Mouse (Mus musculus) leukemia stem cell, adult 10-12 weeks (primary cell): ENCODE measurements around the gene Fkrp. TPM values are rescaled to one million over a fixed set of nuclear protein-coding genes. Genes with fewer than 3 reads are reported as not detected.

Experiments
- polyA plus RNA-seq: library from polyadenylated mRNA; stranded (reverse); fragments of >175 nt; gene quantifications from 2 replicates; pipeline ENCODE4 v1.2.3, GENCODE M21; 2012; ENCODE audit warnings: low replicate concordance

Gene Fkrp
- 34.4 and 47.5 TPM in 2 replicates for polyA plus RNA-seq

DNA sequence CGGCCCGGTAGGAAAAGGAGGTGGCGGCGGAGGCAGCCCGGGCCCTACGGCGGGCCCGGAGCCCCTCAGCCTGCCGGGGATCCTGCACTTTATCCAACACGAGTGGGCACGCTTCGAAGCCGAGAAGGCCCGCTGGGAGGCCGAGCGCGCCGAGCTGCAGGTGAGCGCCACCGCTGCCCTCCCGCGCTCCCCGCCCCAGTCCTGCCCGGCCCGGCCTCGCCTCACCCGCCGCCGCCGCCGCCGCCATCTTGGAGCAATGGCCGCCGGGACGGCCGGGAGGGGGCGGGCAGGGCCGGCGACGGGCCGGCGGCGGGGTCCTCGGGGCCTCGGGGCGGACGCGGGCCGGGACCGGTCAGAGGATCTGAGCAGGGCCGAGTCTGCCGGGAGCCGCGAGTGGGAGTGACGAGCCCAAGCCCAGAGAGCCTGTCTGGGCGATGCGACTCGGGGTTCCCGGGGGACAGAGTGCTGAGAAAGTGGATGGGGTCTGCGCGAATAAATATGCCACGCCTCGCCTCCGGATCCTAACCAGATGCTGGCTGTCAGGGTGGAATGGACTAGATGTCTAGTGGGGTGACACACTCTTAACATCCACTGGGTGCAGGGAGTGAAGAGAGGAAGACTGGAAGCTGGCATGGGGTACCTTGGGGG, at the start of gene Fkrp:
Gene Fkrp, minus strand, starts transcription at position 258 of the 648 bp plus-strand sequence.

DNA sequence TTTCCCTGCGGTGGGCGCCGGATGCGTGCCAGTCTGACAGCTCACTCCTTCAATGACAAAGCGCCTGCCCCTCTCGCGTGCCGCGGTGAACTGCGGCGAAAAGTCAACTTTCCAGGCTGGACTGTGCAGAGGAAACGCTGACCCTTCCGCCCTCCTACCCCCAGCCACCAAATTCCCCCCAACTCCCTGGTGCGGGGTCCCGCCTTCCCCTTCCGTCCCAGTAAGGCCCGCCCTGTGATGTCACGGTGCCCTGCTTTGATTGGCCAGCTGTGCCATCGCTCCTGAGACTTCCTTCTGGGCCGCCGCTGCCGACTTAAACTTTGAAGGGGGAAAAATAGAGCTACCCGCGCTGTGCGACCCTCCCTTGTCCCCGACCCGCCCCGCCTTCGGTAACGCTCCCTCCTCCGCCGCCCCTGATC, 26.1 kb upstream of the Fkrp start, which contains the start of gene Prkd2:
Gene Prkd2, plus strand, starts transcription at position 258 of the 419 bp plus-strand sequence.

DNA sequence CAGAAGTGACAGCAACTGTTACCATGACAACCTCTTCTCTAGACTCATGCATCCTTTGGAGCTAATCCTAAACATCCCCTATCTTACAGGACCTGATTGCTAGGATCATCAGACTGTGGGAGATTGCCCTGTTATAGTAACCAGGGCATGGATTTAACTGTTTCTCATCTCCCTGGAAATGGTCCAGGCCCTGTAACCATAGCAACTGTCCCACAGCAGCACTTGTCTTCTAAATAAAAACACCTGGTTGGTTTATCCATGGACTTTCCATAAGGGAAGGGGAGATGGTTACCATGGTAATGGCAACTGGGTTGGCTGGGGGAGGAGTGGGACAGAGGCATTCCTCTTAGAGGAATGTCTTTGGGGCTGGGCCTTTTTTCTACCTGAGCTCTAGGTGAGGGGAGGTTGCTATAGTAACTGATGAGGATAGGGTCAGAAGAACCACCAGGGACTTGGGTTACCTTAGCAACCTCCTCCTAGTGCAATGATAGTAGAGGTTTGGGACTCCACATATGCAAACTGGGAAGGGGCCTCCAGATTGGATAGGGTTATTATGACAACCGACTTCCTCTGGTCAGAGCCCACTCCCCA, 1.1 kb downstream of the Fkrp start, which contains the start of gene Strn4:
Gene Strn4, plus strand, starts transcription at position 539 of the 591 bp plus-strand sequence.

DNA sequence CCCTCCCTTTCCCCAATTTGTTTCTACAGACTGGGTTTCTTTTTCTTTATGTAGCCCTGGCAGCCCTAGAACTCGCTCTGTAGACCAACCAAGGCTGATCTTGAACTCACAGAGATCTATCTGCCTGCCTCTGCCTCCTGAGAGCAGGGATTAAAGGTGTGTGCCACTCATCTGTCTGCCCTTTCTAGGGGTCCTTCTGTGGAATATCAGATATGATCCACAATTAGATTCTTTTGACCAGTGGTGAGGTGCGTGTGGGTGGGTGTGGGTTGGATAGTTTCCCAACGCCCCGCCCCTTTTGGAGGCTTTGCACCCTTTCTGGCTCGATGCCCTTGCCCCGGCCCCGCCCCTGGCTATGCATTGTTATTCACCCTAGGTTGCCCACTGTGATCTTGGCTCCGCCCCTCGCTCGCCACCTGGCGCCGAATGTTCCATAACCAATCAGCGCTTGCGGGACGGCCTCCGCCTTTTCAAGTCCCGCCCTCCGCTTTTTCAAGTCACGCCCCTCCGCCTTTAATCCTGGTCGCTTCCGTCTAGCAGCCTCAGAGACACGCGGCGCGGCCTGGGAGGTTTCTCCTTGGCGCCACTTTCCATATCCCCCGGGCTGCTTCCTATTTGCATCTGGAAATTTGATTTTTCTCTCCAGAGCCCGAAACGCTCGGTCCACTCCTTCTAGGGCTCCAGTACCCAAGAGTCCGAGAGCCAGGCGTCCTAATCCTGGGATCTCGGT, 35.5 kb downstream of the Fkrp start, which contains the start of gene Slc1a5:
Gene Slc1a5, plus strand, starts transcription at position 516 of the 730 bp plus-strand sequence.

Other genes with a start within 250 kb of the Fkrp start
- gene Arhgap35, start 201.7 kb downstream of the Fkrp start, polyA plus RNA-seq: 0.97 and 7.1 TPM in 2 replicates
- gene Ceacam15, start 141.0 kb downstream of the Fkrp start, polyA plus RNA-seq: not detected in 2 replicates
- not detected in 2 replicates for gene Ceacam9, start 94.8 kb downstream of the Fkrp start, polyA plus RNA-seq
- gene Ap2s1, start 78.3 kb downstream of the Fkrp start, polyA plus RNA-seq: 337 and 641 TPM in 2 replicates
- gene Slc1a5, start 35.4 kb downstream of the Fkrp start, polyA plus RNA-seq: 57.8 and 110 TPM in 2 replicates
- gene Strn4, start 843 bp downstream of the Fkrp start, polyA plus RNA-seq: 110 and 114 TPM in 2 replicates
- gene Prkd2, start 26.2 kb upstream of the Fkrp start, polyA plus RNA-seq: 33.2 and 65.6 TPM in 2 replicates
- gene Dact3, start 58.6 kb upstream of the Fkrp start, polyA plus RNA-seq: 0.61 and 1.2 TPM in 2 replicates
- gene Gng8, start 75.1 kb upstream of the Fkrp start, polyA plus RNA-seq: not detected in 2 replicates
- gene Ptgir, start 89.8 kb upstream of the Fkrp start, polyA plus RNA-seq: 0.28 and 0.76 TPM in 2 replicates
- 1,517 and 1,958 TPM in 2 replicates for gene Calm3, start 107.4 kb upstream of the Fkrp start, polyA plus RNA-seq
- 0.15 TPM in 1 of 2 replicates, not detected in the other for gene Pnmal2, start 128.0 kb upstream of the Fkrp start, polyA plus RNA-seq
- 0.09 TPM in 1 of 2 replicates, not detected in the other for gene Pnmal1, start 142.9 kb upstream of the Fkrp start, polyA plus RNA-seq
- 0.12 and 0.33 TPM in 2 replicates for gene Gm42372, start 166.4 kb upstream of the Fkrp start, polyA plus RNA-seq
- gene Ccdc8, start 176.0 kb upstream of the Fkrp start, polyA plus RNA-seq: 0.12 and 0.42 TPM in 2 replicates
- 104 and 116 TPM in 2 replicates for gene Ppp5c, start 211.2 kb upstream of the Fkrp start, polyA plus RNA-seq
- gene Hif3a, start 245.7 kb upstream of the Fkrp start, polyA plus RNA-seq: 6.1 and 9.2 TPM in 2 replicates